Mouse (Mus musculus): ENCODE results near the gene Il20. TPM values are rescaled to one million over a fixed set of nuclear protein-coding genes. Genes with fewer than 3 reads are reported as not detected.

The Il20 gene
- polyA plus RNA-seq, 1 experiment from 2014 or later = not detected

- no peak for ATAC-seq
- Histone ChIP-seq H3K27me3 (no peaks in the 10 kb centered on the region), H3K9ac (no peak overlapping the region), H3K36me3 (ENCODE audit: poor library complexity, severe bottlenecking) (no peaks in the 10 kb centered on the region), H3K4me1 (0 out of 2 replicates have a peak, but pooled peaks cover 3% of the 10 kb centered on the region), H3K4me3 (no peak overlapping the region), H3K27ac (no peak overlapping the region), H3K4me2 (no peak overlapping the region), H3K9me3 (replicated peaks) (no peaks in the 10 kb centered on the region)
- WGBS = 75% methylated on average over 4 of the region's 4 CpGs
Observed at GRCm38 (mm10) chr1:130857456-130857855, 53.8 kb downstream of the Il20 start.

Other genes starting within 250 kb of the Il20 start
- not detected in 2 replicates for gene C4bp, start 249.8 kb downstream of the Il20 start, polyA plus RNA-seq (2015; fragmentation: Nextera tagmentation; extraction: Ambion mirVana)
- gene Gm29427, start 195.7 kb downstream of the Il20 start, polyA plus RNA-seq (2015; fragmentation: Nextera tagmentation; extraction: Ambion mirVana) = not detected in 2 replicates
- 21.4 and 21.6 TPM in 2 replicates for gene Yod1, start 194.1 kb downstream of the Il20 start, polyA plus RNA-seq (2015; fragmentation: Nextera tagmentation; extraction: Ambion mirVana)
- gene Pfkfb2, start 182.2 kb downstream of the Il20 start, polyA plus RNA-seq (2015; fragmentation: Nextera tagmentation; extraction: Ambion mirVana) = 15.5 and 17.1 TPM in 2 replicates
- 0.32 and 0.38 TPM in 2 replicates for gene AA986860, start 179.5 kb downstream of the Il20 start, polyA plus RNA-seq (2015; fragmentation: Nextera tagmentation; extraction: Ambion mirVana)
- gene Fcamr, start 110.5 kb downstream of the Il20 start, polyA plus RNA-seq (2015; fragmentation: Nextera tagmentation; extraction: Ambion mirVana) = not detected in 2 replicates
- gene Pigr, start 84.8 kb downstream of the Il20 start, polyA plus RNA-seq (2015; fragmentation: Nextera tagmentation; extraction: Ambion mirVana) = not detected in 2 replicates
- gene Fcmr, start 45.8 kb downstream of the Il20 start, polyA plus RNA-seq (2015; fragmentation: Nextera tagmentation; extraction: Ambion mirVana) = not detected in 2 replicates
- not detected in 2 replicates for gene Il24, start 24.0 kb downstream of the Il20 start, polyA plus RNA-seq (2015; fragmentation: Nextera tagmentation; extraction: Ambion mirVana)
- not detected in 2 replicates for gene Il19, start 28.7 kb upstream of the Il20 start, polyA plus RNA-seq (2015; fragmentation: Nextera tagmentation; extraction: Ambion mirVana)
- gene Il10, start 108.4 kb upstream of the Il20 start, polyA plus RNA-seq (2015; fragmentation: Nextera tagmentation; extraction: Ambion mirVana) = not detected in 2 replicates
- 28.4 and 30.5 TPM in 2 replicates for gene Mapkapk2, start 186.4 kb upstream of the Il20 start, polyA plus RNA-seq (2015; fragmentation: Nextera tagmentation; extraction: Ambion mirVana)
- 16.7 and 18.9 TPM in 2 replicates for gene Dyrk3, start 226.9 kb upstream of the Il20 start, polyA plus RNA-seq (2015; fragmentation: Nextera tagmentation; extraction: Ambion mirVana)
- 55.0 and 60.6 TPM in 2 replicates for gene Eif2d, start 241.7 kb upstream of the Il20 start, polyA plus RNA-seq (2015; fragmentation: Nextera tagmentation; extraction: Ambion mirVana)

Data from forebrain, embryonic 13.5 days (tissue).